Mouse (Mus musculus): ENCODE results near the gene Bivm. TPM values are rescaled to one million over a fixed set of nuclear protein-coding genes. Genes with fewer than 3 reads are reported as not detected.

Bivm gene
- polyA plus RNA-seq (2017; shearing (Covaris generic)) = 10 to 100 TPM; 11.8 to 13.4 TPM

DNA sequence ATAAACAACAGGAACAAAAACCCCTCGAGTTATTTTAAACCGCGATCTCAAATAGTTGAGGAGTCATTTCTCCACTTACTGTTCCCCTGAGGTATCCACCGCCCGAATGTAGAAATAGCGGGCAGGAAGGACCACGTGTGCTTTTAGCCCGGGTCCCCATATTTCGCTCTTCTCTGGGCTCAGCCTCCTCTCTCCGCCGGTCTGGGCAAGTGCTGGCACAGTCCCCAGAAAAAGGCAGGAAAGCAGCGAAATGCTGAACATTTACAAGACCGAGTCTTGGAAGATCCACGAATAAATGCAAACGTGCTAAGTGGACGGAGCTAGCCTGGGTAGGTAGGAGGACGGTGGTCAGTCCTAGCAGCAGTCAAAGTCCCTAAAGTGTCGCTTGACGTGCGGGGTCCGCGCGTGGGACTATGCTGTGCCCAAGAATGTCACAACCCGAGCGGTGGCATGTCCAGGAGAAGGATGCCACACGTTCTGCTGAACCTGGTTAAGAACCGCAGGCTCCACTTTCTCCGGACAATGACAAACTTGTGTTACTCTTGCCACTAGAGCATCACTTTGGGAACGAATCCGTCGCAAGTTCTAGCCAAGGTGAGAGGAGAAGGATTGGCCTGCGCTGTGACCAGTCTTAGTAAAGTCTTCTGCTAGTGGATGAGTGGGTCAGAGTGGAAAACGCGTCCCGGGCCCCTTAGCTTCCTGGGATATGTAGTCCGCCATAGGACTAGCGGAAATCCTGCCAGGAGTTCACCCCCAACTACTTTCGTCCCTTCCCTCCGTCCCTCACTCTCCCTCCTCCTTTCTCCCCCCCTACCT is at the start of gene Bivm, which contains the start of gene Kdelc1:
Bivm (plus strand) TSS at position 719 of the 816 bp plus-strand sequence.
Kdelc1 (minus strand) TSS at position 570 of the 816 bp plus-strand sequence.

DNA sequence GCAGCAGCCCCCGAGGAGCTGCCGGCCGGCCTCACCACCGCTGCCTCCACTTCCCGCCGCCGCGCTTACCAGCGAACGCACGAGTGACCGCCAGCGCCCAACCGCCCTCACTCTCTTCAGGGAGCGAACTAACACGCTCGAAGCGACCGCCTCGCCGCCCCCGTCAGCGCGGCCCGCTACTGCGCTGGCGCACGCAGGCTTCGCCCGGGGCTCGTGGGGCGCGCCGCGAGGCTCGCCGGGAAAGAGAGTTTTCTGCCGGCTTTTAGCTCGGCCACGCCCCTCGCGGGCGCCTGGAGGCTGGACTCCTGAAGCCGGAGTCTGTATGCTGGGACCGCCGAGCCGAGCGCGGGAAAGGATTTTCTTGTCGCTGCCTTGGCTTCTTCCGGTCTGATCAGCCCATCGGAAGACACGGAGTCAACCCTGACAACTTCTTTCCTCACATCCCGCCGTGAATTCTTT is 16.5 kb upstream of the Bivm start, which contains the start of gene Tex30:
Tex30 (minus strand) TSS at position 183 of the 459 bp plus-strand sequence.

DNA sequence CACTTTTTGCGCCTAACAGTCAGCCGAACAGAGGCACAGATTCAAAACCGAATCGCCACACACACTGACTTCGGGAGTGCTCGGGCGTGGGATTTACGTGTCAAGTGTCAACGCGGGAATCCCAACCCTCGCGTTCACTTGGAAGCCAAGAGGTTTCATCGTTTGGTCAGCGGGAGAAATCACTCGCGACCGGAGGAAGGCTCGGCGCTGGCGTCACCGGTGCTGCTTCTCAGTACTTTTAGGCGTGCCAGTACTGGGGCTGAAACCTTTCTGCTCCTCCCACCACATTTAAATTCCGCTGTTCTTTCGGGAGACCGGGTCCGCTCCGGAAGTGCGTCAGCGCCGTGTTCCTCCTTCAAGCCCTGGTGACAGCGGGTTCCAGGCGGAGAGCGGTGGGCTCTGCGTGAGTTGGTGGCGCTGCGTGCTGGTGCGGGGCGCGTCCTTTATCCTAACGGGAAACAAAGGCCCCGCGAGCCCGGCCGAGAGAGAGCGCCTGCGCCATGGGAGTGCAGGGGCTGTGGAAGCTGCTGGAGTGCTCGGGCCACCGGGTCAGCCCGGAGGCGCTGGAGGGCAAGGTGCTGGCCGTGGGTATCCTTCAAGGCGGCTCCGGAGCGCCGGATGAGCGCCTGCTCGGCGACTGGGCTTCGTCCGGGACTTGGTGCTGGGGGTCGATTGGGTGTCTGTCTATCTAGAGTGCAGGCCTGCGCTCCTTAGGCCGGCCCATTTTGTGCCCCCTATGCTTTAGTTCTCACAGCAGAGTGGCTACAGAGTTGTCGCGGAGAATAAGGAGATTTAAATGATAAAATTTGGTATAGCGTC is 29.0 kb downstream of the Bivm start, which contains the start of gene Ercc5:
Ercc5 (plus strand) TSS at position 182 of the 819 bp plus-strand sequence.

Other genes starting within 250 kb of the Bivm start
- 100 to 1,000 TPM; 138 to 141 TPM for gene Tpp2, start 185.3 kb upstream of the Bivm start, polyA plus RNA-seq (2017; shearing (Covaris generic))
- 1 to 10 TPM in 1 of 2 experiments, under 1 TPM in 1; 0.48 to 1.2 TPM for gene Mettl21c, start 98.9 kb upstream of the Bivm start, polyA plus RNA-seq (2017; shearing (Covaris generic))
- gene Gm8251, start 57.0 kb upstream of the Bivm start, polyA plus RNA-seq (2017; shearing (Covaris generic)) = under 1 TPM; 0.20 to 0.70 TPM
- 10 to 100 TPM; 39.1 to 48.6 TPM for gene Tex30, start 16.5 kb upstream of the Bivm start, polyA plus RNA-seq (2017; shearing (Covaris generic))
- 10 to 100 TPM; 10.7 to 14.9 TPM for gene Kdelc1, start 149 bp upstream of the Bivm start, polyA plus RNA-seq (2017; shearing (Covaris generic))
- gene Ercc5, start 28.8 kb downstream of the Bivm start, polyA plus RNA-seq (2017; shearing (Covaris generic)) = 10 to 100 TPM; 18.9 to 23.6 TPM
- not detected for gene Mettl21e, start 100.0 kb downstream of the Bivm start, polyA plus RNA-seq (2017; shearing (Covaris generic))